Mouse (Mus musculus) right cerebral cortex, postnatal 14 days (tissue): ENCODE measurements around the gene Gm10338.
A peak's percentile ranks its signal among the peaks of the same experiment; 100 is the strongest.
"Not testable (repeated sequence)": the region's sequence is repeated elsewhere in the genome, so short reads cannot be mapped to it uniquely, and the experiment has no call there.

ENCODE experiments used
- DNase-seq: peaks from one replicate; pipeline ENCODE4 v3.0.0; 2022

Gm10338 gene

DNA sequence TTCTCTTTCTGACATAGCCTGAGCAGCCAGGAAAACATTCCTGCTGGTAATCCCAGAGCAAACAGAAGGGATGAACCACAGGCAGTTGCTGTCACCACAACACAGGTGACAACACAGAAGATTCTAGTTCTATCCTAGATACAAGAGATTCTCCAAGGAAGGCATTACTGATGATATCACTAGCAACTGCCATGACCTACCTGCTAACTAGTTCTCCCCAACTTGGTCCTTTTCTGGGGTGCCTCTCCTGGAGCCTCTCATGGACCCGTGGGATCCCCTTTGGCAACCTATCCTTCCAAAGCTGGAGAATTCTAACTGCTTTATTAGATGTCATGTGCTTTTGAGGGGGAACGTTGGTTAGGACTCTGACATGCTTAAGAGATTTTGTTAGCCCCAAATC, at the start of gene Gm10338:
Gm10338 (minus strand) TSS at position 101 of the 400 bp plus-strand sequence.
- DNase-seq, result not testable (repeated sequence)

DNA sequence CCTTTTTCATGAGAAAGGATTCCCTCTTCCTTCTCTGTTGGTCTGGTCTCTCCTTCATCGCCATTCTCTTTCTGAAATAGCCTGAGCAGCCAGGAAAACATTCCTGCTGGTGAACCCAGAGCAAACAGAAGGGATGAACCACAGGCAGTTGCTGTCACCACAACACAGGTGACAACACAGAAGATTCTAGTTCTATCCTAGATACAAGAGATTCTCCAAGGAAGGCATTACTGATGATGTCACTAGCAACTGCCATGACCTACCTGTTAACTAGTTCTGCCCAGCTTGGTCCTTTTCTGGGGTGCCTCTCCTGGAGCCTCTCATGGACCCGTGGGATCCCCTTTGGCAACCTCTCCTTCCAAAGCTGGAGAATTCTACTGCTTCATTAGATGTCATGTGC, 48.5 kb upstream of the Gm10338 start, which contains the start of gene Gm10128:
Gm10128 (minus strand) TSS at position 101 of the 400 bp plus-strand sequence.
- DNase-seq, result not testable (repeated sequence)

DNA sequence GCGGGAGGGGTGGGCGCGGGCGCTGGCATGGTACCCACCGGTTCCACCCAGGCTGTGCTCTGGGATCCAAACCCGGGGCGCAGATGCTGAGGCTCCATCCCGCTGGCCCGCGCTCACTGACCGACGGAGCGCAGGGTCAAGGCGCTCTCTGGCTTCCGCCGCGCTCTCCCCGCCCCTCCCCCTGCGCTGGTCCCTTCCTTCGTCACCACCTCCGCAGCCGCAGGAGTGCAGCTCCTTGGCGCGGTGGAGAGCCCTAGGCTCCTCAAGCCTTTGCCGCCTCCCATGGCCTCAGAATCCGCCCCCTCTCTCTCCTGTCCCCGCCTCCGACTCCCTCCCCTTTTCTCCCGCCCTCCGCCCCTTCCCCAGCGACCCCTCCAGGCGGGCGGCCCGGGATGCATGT, 27.0 kb downstream of the Gm10338 start, which contains the start of gene Gm3558:
Gm3558 (minus strand) TSS at position 185 of the 400 bp plus-strand sequence.
- peak; percentile 2 for DNase-seq

DNA sequence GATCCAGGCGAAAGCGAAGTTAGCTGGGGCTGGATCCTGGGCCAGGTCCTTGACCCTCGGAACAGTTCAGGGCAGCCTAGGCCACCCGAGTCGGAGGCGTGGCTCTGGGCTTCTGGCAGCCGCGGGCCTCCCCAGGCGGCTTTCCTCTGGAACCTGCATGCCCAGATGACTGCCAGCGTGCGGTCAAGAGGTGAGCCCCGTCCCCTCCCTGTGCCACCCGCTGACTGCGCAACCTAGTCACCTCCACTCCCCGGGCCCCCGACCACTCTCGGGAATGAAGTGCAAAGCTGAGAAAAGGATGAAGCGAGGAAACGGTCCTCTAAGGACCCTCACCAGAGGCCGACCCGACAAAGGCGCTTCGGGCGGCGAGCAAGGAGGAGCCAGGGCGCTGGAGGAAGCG, 27.5 kb downstream of the Gm10338 start:
- not testable (repeated sequence) for DNase-seq

DNA sequence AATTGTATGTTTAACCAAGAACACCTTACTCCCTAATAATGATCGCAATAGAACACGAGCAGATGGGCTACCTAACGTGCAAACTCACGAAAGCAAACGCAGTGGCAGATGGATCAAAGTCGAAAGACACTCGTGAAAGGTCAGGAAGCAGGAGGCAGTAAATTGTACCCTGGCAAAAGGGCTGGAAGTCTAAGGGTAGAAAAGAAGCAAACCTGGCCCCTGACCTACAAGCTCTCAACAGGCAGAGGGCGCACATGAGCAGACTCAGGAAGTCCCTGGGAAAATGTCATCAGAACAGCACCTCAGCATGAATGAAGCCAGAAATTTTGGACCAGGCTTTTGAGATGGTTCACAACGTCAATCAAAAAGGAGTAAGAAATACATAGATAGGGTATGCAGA, 28.1 kb downstream of the Gm10338 start:
- DNase-seq, result not testable (repeated sequence)
